Mouse (Mus musculus): ENCODE results near the gene Ctsl.

DNA sequence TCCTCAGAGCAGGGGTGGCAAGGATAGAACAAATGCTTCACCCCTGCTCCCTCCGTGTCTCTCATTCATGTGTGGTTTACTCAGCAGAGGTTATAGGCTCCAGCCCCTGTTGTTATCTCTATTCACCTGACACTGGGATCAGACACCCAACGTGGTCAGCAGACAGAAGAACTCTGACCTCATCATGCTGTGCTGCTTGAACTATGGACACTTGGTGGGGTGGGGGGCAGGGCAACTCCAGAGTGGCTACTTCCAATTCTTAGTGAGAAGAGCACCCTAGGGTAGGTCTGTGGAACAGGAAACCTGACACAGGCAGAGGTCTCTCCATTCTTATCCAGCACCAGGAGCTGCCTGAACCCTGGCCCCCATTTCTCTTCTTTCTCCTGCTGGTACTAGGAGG lies 15.4 kb upstream of the Ctsl start:
- TF ChIP-seq HCFC1 (IDR thresholded peaks at IDR 0.05; ENCODE audit: borderline replicate concordance, insufficient read depth, low read length) (no peak), CHD2 (IDR thresholded peaks at IDR 0.05; ENCODE audit: low read depth, low read length) (no peak), ZC3H11A (IDR thresholded peaks at IDR 0.05; ENCODE audit: borderline replicate concordance, low read depth, low read length) (no peak)

All from ES-E14 (cell line).